Mouse (Mus musculus) heart, embryonic 14.5 days (tissue): ENCODE measurements around the gene Ccdc89. TPM values are rescaled to one million over a fixed set of nuclear protein-coding genes. Genes with fewer than 3 reads are reported as not detected.
A peak's percentile ranks its signal among the peaks of the same experiment; 100 is the strongest.

Experiments used
- ATAC-seq: fragments of 200-750 bp; cut with Nextera tagmentation; 2 replicates; pipeline ENCODE4 v1.8.0; 2017; ENCODE audit warnings: low read depth, moderate TSS enrichment; ENCODE audit not compliant: insufficient number of reproducible peaks, insufficient read depth, low FRiP score
- H3K27ac ChIP-seq, 2 experiments: fragments of 200-500 bp in 1 of 2; fragments of 300-500 bp in 1 of 2; sonication (generic) in 1 of 2; replicated peaks in 1 of 2; 2 replicates each; pipeline ENCODE4 v1.5.1; 2012 to 2014; ENCODE audit warnings: low read depth in 2 of 2, low read length in 2 of 2, control low read depth in 1 of 2, mild to moderate bottlenecking in 1 of 2, mixed read lengths in 1 of 2; ENCODE audit not compliant: control insufficient read depth in 1 of 2, insufficient read depth in 1 of 2
- H3K27me3 ChIP-seq: fragments of 300-500 bp; sonication (generic); 2 replicates; pipeline ENCODE4 v1.6.1; 2014; ENCODE audit warnings: mild to moderate bottlenecking, low read length, control low read depth; ENCODE audit not compliant: control insufficient read depth, insufficient read depth
- H3K36me3 ChIP-seq: fragments of 300-500 bp; sonication (generic); 2 replicates; pipeline ENCODE4 v1.6.1; 2014; ENCODE audit warnings: mild to moderate bottlenecking, control low read depth, low read length, mixed read lengths; ENCODE audit not compliant: control insufficient read depth, insufficient read depth
- H3K4me1 ChIP-seq, 2 experiments: fragments of 200-500 bp in 1 of 2; fragments of 300-500 bp in 1 of 2; sonication (generic) in 1 of 2; 2 replicates each; pipeline ENCODE4 v1.6.1; 2012 to 2014; ENCODE audit warnings: low read length in 2 of 2, control low read depth in 1 of 2, mixed read lengths in 1 of 2; ENCODE audit not compliant: control insufficient read depth in 2 of 2, insufficient read depth in 2 of 2
- H3K4me2 ChIP-seq: fragments of 300-500 bp; sonication (generic); 2 replicates; pipeline ENCODE4 v1.6.1; 2014; ENCODE audit warnings: mild to moderate bottlenecking, low read length
- H3K4me3 ChIP-seq, 2 experiments: fragments of 200-500 bp in 1 of 2; fragments of 300-500 bp in 1 of 2; sonication (generic) in 1 of 2; 2 replicates each; pipeline ENCODE4 v1.5.1; 2012 to 2014; ENCODE audit warnings: low read length in 2 of 2, mild to moderate bottlenecking in 2 of 2, control low read depth in 1 of 2, low read depth in 1 of 2, moderate library complexity in 1 of 2; ENCODE audit not compliant: control insufficient read depth in 1 of 2, insufficient read depth in 1 of 2
- H3K9ac ChIP-seq: fragments of 300-500 bp; sonication (generic); 2 replicates; pipeline ENCODE4 v1.6.1; 2014; ENCODE audit warnings: mild to moderate bottlenecking, low read length
- H3K9me3 ChIP-seq: fragments of 300-500 bp; sonication (generic); 2 replicates; pipeline ENCODE4 v1.6.1; 2016; ENCODE audit warnings: low read length, control low read depth; ENCODE audit not compliant: control insufficient read depth
- whole genome bisulfite sequencing: fragments of 180-500 bp; shearing (Covaris S2); extraction: QIAGEN DNeasy Blood & Tissue Kit; methylation state at CpG from one replicate; pipeline ENCODE4 v1.1.7; 2014; 5-methylcytosine and 5-hydroxymethylcytosine counted together
- polyA plus RNA-seq: library from polyadenylated mRNA; unstranded; fragments of >200 nt; fragmentation: Nextera tagmentation; extraction: Ambion mirVana; gene quantifications from 2 replicates; pipeline ENCODE4 v1.2.1, GENCODE M21; 2014

The Ccdc89 gene
- polyA plus RNA-seq, 1 experiment from 2014 or later: 1.1 TPM

DNA sequence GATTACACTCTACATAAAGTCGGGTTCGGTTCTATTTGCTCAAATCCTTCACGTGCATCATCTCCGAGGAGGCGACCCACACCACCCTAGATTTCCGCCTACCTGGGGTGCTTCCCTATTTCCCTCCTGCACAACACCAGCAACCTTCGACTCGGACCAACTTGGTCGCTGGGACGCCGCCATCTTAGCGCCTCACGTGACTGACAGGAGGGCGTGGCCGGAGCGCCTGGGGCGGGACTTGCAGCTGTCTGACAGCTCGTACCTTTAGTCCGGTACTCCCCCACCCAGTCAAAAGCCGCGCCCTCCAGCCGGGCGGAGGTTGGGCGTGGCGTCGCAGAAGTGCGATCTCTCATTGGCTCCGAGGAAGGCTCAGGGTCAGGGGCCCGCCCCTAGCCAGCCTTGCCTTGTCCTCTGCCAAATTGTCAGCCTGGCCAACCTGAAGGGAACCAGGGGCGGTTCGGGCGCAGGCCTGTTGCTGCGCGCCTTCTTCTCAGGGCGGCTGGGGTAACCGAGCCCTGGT lies 49.5 kb downstream of the Ccdc89 start, which contains the start of gene Tmem126b:
Tmem126b (minus strand) TSS at position 209 of the 520 bp plus-strand sequence.
- Histone ChIP-seq H3K27me3 (peaks cover 4% of the 10 kb centered on the region; the same call in 1 of the 2 replicates), H3K4me2 (peak within 1 kb of the TSS; percentile 98), H3K27ac (peak within 1 kb of the TSS; percentile 63 to 69), H3K4me1 (peaks cover 0 to 7% of the 10 kb centered on the region in 2 experiments; a peak in 2 of 4 replicates), H3K36me3 (peaks cover 7% of the 10 kb centered on the region), H3K9me3 (no peaks in the 10 kb centered on the region), H3K4me3 (peak within 1 kb of the TSS; percentile 72 to 80), H3K9ac (peak within 1 kb of the TSS; percentile 83)
- peak; percentile 100 for ATAC-seq
- under 1% methylated on average over 36 of the region's 36 CpGs for WGBS

GRCm38 (mm10) chr7:90476313-90477245 lies 50.2 kb downstream of the Ccdc89 start, which contains the start of gene Dlg2:
Gene Dlg2 (plus strand): TSS chr7:90476672.
- Histone ChIP-seq H3K9ac (peak within 1 kb of the TSS; percentile 83), H3K36me3 (peaks cover 7% of the 10 kb centered on the region), H3K27ac (peak within 1 kb of the TSS; percentile 63 to 69), H3K4me2 (peak within 1 kb of the TSS; percentile 98), H3K4me3 (peak within 1 kb of the TSS; percentile 72 to 80), H3K27me3 (peaks cover 4% of the 10 kb centered on the region; the same call in 1 of the 2 replicates), H3K9me3 (no peaks in the 10 kb centered on the region), H3K4me1 (peaks cover 0 to 7% of the 10 kb centered on the region in 2 experiments; a peak in 2 of 4 replicates)
- ATAC-seq: peak; percentile 56
- WGBS: under 1% methylated on average over 32 of the region's 32 CpGs

Other genes with a start within 250 kb of the Ccdc89 start
- not detected in 2 replicates for gene Ccdc83, start 160.8 kb upstream of the Ccdc89 start, polyA plus RNA-seq
- gene Sytl2, start 124.3 kb upstream of the Ccdc89 start, polyA plus RNA-seq: 10.0 and 11.0 TPM in 2 replicates
- 28.7 and 31.2 TPM in 2 replicates for gene Crebzf, start 16.2 kb downstream of the Ccdc89 start, polyA plus RNA-seq
- gene Tmem126a, start 30.7 kb downstream of the Ccdc89 start, polyA plus RNA-seq: 123 and 125 TPM in 2 replicates
- 30.6 and 34.1 TPM in 2 replicates for gene Tmem126b, start 49.4 kb downstream of the Ccdc89 start, polyA plus RNA-seq
- gene Dlg2, start 50.1 kb downstream of the Ccdc89 start, polyA plus RNA-seq: 6.5 and 10.0 TPM in 2 replicates